Mouse (Mus musculus): ENCODE data around the gene Fgfrl1.

- TF ChIP-seq CTCF (IDR thresholded peaks at IDR 0.05; ENCODE audit: low read depth) (no peak), EP300 (IDR thresholded peaks at IDR 0.05; ENCODE audit: low read depth) (no peak)
These were observed 31.8 kb downstream of the Fgfrl1 start for GRCm38 (mm10) chr5:108724006-108724405.

Measured in heart, postnatal 0 days (tissue).